8 mouse cellular contexts compared by ENCODE assay signal in genomic region chr2:130697821-130698266, GRCm38 (mm10). TPM values are rescaled to one million over a fixed set of nuclear protein-coding genes. Genes with fewer than 3 reads are reported as not detected.
DNase-seq lines count a peak whose midpoint lies in the region; ATAC-seq lines count a peak whose summit lies in the region.

No protein-coding gene starts in this region.

- H3K27me3 ChIP-seq in lung, embryonic 16.5 days (ENCODE audit: control insufficient read depth, insufficient read depth, low read depth, low read length): peaks cover 38% of the 10 kb centered on the region
- peaks cover 75% of the 10 kb centered on the region for H3K27me3 ChIP-seq in hindbrain, embryonic 10.5 days (ENCODE audit: insufficient read depth, poor library complexity, severe bottlenecking)
- H3K27me3 ChIP-seq in midbrain, embryonic 15.5 days (replicated peaks): peaks cover 43% of the 10 kb centered on the region

- no peaks in the 10 kb centered on the region for H3K36me3 ChIP-seq in lung, embryonic 16.5 days (ENCODE audit: control insufficient read depth, insufficient read depth, low read length)
- no peaks in the 10 kb centered on the region for H3K36me3 ChIP-seq in hindbrain, embryonic 10.5 days
- H3K36me3 ChIP-seq in midbrain, embryonic 15.5 days (replicated peaks): no peaks in the 10 kb centered on the region

- ATAC-seq in lung, embryonic 16.5 days (ENCODE audit: low read depth): peak; percentile 11; the same call in 1 of the 2 replicates
- peak; percentile 30; the same call in 1 of the 2 replicates for ATAC-seq in midbrain, embryonic 15.5 days (replicated peaks)

- H3K4me3 ChIP-seq in lung, embryonic 16.5 days (ENCODE audit: low read length): peak overlapping the region; percentile 67
- peak overlapping the region; percentile 75 for H3K4me3 ChIP-seq in hindbrain, embryonic 10.5 days
- peak overlapping the region; percentile 48 for H3K4me3 ChIP-seq in midbrain, embryonic 15.5 days

- intact Hi-C loops in gastrocnemius, postnatal 14 days (cut with DNase I; ENCODE audit: low total_unique reads): no loop called here

- peaks cover 9% of the 10 kb centered on the region for H3K4me1 ChIP-seq in lung, embryonic 16.5 days (replicated peaks; ENCODE audit: control insufficient read depth, insufficient read depth, low read length)
- peaks cover 20% of the 10 kb centered on the region for H3K4me1 ChIP-seq in hindbrain, embryonic 10.5 days (replicated peaks)
- peaks cover 18% of the 10 kb centered on the region for H3K4me1 ChIP-seq in midbrain, embryonic 15.5 days

- peak; percentile 21 for DNase-seq in adrenal gland, postnatal 25 days
- no peak for DNase-seq in adrenal gland, adult 8-10 months
- no peak for DNase-seq in lung, postnatal 36 days
- no peak for DNase-seq in hindbrain, embryonic 10.5 days (ENCODE audit: low spot score)
- DNase-seq in cerebellum, postnatal 10 days: no peak
- DNase-seq in gastrocnemius, postnatal 14 days: no peak

- H3K27ac ChIP-seq in lung, embryonic 16.5 days (ENCODE audit: low read length): no peak overlapping the region
- H3K27ac ChIP-seq in hindbrain, embryonic 10.5 days: peak overlapping the region; percentile 42; the same call in 1 of the 2 replicates
- H3K27ac ChIP-seq in midbrain, embryonic 15.5 days: no peak overlapping the region

- H3K4me2 ChIP-seq in lung, embryonic 16.5 days (ENCODE audit: low read depth, low read length): peak overlapping the region; percentile 100
- peak overlapping the region; percentile 98 for H3K4me2 ChIP-seq in midbrain, embryonic 15.5 days

- 8% methylated on average over 14 of the region's 14 CpGs for WGBS in lung, embryonic 16.5 days
- 3% methylated on average over 14 of the region's 14 CpGs for WGBS in hindbrain, embryonic 10.5 days
- WGBS in midbrain, embryonic 15.5 days: under 1% methylated on average over 14 of the region's 14 CpGs

- H3K9me3 ChIP-seq in lung, embryonic 16.5 days (ENCODE audit: control insufficient read depth, low read length): no peaks in the 10 kb centered on the region
- H3K9me3 ChIP-seq in hindbrain, embryonic 10.5 days: no peaks in the 10 kb centered on the region
- H3K9me3 ChIP-seq in midbrain, embryonic 15.5 days: no peaks in the 10 kb centered on the region

- H3K9ac ChIP-seq in lung, embryonic 16.5 days (ENCODE audit: low read length): peak overlapping the region; percentile 61
- H3K9ac ChIP-seq in midbrain, embryonic 15.5 days: no peak overlapping the region

RNA-seq across cellular contexts. Expression of gene Slc4a11, which starts 0.5 kb away (rescaled TPM):
- total RNA-seq in adrenal gland, postnatal 25 days (2021): 2.0 and 2.1 TPM in 2 replicates
- 1 to 10 TPM; 2.6 to 7.8 (median 5.7) TPM for total RNA-seq in adrenal gland, adult 8-10 months (2022)
- polyA plus RNA-seq in lung, embryonic 16.5 days (2015; fragmentation: Nextera tagmentation; extraction: Ambion mirVana): 0.53 and 0.88 TPM in 2 replicates
- 0.20 and 0.70 TPM in 2 replicates for polyA plus RNA-seq in hindbrain, embryonic 10.5 days (2016; fragmentation: Nextera tagmentation; extraction: Ambion mirVana)
- polyA plus RNA-seq in midbrain, embryonic 15.5 days (2015; fragmentation: Nextera tagmentation; extraction: Ambion mirVana): 0.56 and 0.65 TPM in 2 replicates
- under 1 TPM; 0.11 to 0.12 TPM for total RNA-seq in gastrocnemius, postnatal 14 days (2021)

RNA-seq across cellular contexts. Expression of gene Itpa, which starts 30.4 kb away (rescaled TPM):
- 23.8 and 28.0 TPM in 2 replicates for total RNA-seq in adrenal gland, postnatal 25 days (2021)
- 10 to 100 TPM; 29.4 to 34.9 (median 33.1) TPM for total RNA-seq in adrenal gland, adult 8-10 months (2022)
- 91.6 and 95.9 TPM in 2 replicates for polyA plus RNA-seq in lung, embryonic 16.5 days (2015; fragmentation: Nextera tagmentation; extraction: Ambion mirVana)
- polyA plus RNA-seq in hindbrain, embryonic 10.5 days (2016; fragmentation: Nextera tagmentation; extraction: Ambion mirVana): 148 and 151 TPM in 2 replicates
- 130 and 133 TPM in 2 replicates for polyA plus RNA-seq in midbrain, embryonic 15.5 days (2015; fragmentation: Nextera tagmentation; extraction: Ambion mirVana)
- total RNA-seq in gastrocnemius, postnatal 14 days (2021): 10 to 100 TPM; 10.7 to 12.5 TPM

RNA-seq across cellular contexts. Expression of gene Ddrgk1, which starts 33.4 kb away (rescaled TPM):
- total RNA-seq in adrenal gland, postnatal 25 days (2021): 226 and 231 TPM in 2 replicates
- 100 to 1,000 TPM; 228 to 279 (median 260) TPM for total RNA-seq in adrenal gland, adult 8-10 months (2022)
- polyA plus RNA-seq in lung, embryonic 16.5 days (2015; fragmentation: Nextera tagmentation; extraction: Ambion mirVana): 64.9 and 65.7 TPM in 2 replicates
- 47.1 and 50.7 TPM in 2 replicates for polyA plus RNA-seq in hindbrain, embryonic 10.5 days (2016; fragmentation: Nextera tagmentation; extraction: Ambion mirVana)
- polyA plus RNA-seq in midbrain, embryonic 15.5 days (2015; fragmentation: Nextera tagmentation; extraction: Ambion mirVana): 69.4 and 71.0 TPM in 2 replicates
- total RNA-seq in gastrocnemius, postnatal 14 days (2021): 10 to 100 TPM; 70.0 to 74.8 TPM

RNA-seq across cellular contexts. Expression of gene Lzts3, which starts 55.2 kb away (rescaled TPM):
- total RNA-seq in adrenal gland, postnatal 25 days (2021): 16.8 and 19.5 TPM in 2 replicates
- 10 to 100 TPM; 17.0 to 27.6 (median 21.1) TPM for total RNA-seq in adrenal gland, adult 8-10 months (2022)
- 2.6 and 3.1 TPM in 2 replicates for polyA plus RNA-seq in lung, embryonic 16.5 days (2015; fragmentation: Nextera tagmentation; extraction: Ambion mirVana)
- 3.2 and 4.3 TPM in 2 replicates for polyA plus RNA-seq in hindbrain, embryonic 10.5 days (2016; fragmentation: Nextera tagmentation; extraction: Ambion mirVana)
- 17.4 and 17.9 TPM in 2 replicates for polyA plus RNA-seq in midbrain, embryonic 15.5 days (2015; fragmentation: Nextera tagmentation; extraction: Ambion mirVana)
- total RNA-seq in gastrocnemius, postnatal 14 days (2021): 1 to 10 TPM; 1.7 to 2.5 TPM
